Mouse (Mus musculus) ES-E14 (cell line): Measurements from ENCODE around the gene Fpr3. TPM values are rescaled to one million over a fixed set of nuclear protein-coding genes. Genes with fewer than 3 reads are reported as not detected.
"Not testable (repeated sequence)": the region's sequence is repeated elsewhere in the genome, so short reads cannot be mapped to it uniquely, and the experiment has no call there.

Source experiments
- DNase-seq: peaks from one replicate; pipeline ENCODE4 v3.0.0-alpha.2; 2013; ENCODE audit warnings: low read depth, low spot score
- H3K27ac ChIP-seq: 2 replicates; pipeline ENCODE4 v1.5.1; 2012; ENCODE audit warnings: low read depth, mild to moderate bottlenecking, low read length, moderate library complexity, mixed read lengths; ENCODE audit not compliant: poor library complexity, insufficient read depth, severe bottlenecking
- H3K36me3 ChIP-seq: 2 replicates; pipeline ENCODE4 v1.6.1; 2012; ENCODE audit warnings: mild to moderate bottlenecking, low read length, moderate library complexity, mixed read lengths; ENCODE audit not compliant: control insufficient read depth, poor library complexity, insufficient read depth, severe bottlenecking
- H3K4me1 ChIP-seq, 2 experiments: fragments of 150-350 bp in 1 of 2; sonication (generic) in 1 of 2; 2 replicates each; pipeline ENCODE4 v1.6.1; 2012; ENCODE audit warnings: low read length in 2 of 2, mild to moderate bottlenecking in 1 of 2, mixed read lengths in 1 of 2; ENCODE audit not compliant: control insufficient read depth in 2 of 2, insufficient read depth in 2 of 2, poor library complexity in 1 of 2
- H3K4me3 ChIP-seq, 2 experiments: fragments of 150-350 bp in 1 of 2; sonication (generic) in 1 of 2; 2 replicates each; pipeline ENCODE4 v1.5.1; 2012; ENCODE audit warnings: low read length in 2 of 2, low read depth in 1 of 2, mild to moderate bottlenecking in 1 of 2, mixed read lengths in 1 of 2; ENCODE audit not compliant: insufficient read depth in 1 of 2, poor library complexity in 1 of 2, severe bottlenecking in 1 of 2
- H3K9ac ChIP-seq: 2 replicates; pipeline ENCODE4 v1.6.1; 2012; ENCODE audit warnings: low read depth, mild to moderate bottlenecking, low read length, mixed read lengths; ENCODE audit not compliant: poor library complexity, insufficient read depth, severe bottlenecking
- H3K9me3 ChIP-seq: fragments of 150-350 bp; sonication (generic); 2 replicates; pipeline ENCODE4 v1.6.1; 2012; ENCODE audit warnings: low read depth, mild to moderate bottlenecking, low read length; ENCODE audit not compliant: control insufficient read depth, insufficient read depth
- CHD2 ChIP-seq: IDR thresholded peaks from 2 replicates; pipeline ENCODE4 v1.6.1; 2014; ENCODE audit warnings: mild to moderate bottlenecking, low read depth, low read length, inconsistent platforms
- HCFC1 ChIP-seq: IDR thresholded peaks from 2 replicates; pipeline ENCODE4 v1.6.1; 2012; ENCODE audit warnings: low read length, inconsistent platforms, borderline replicate concordance; ENCODE audit not compliant: insufficient read depth
- MAFK ChIP-seq: IDR thresholded peaks from 2 replicates; pipeline ENCODE4 v1.6.1; 2014; ENCODE audit warnings: mild to moderate bottlenecking, low read depth, low read length, inconsistent platforms; ENCODE audit not compliant: insufficient read depth
- ZC3H11A ChIP-seq: IDR thresholded peaks from 2 replicates; pipeline ENCODE4 v1.6.1; 2012; ENCODE audit warnings: low read depth, mild to moderate bottlenecking, inconsistent platforms, low read length, borderline replicate concordance
- ZNF384 ChIP-seq: IDR thresholded peaks from 2 replicates; pipeline ENCODE4 v1.6.1; 2012; ENCODE audit warnings: low read depth, low read length, inconsistent platforms
- in situ Hi-C, 2 experiments: fragments of 600-800 bp; cut with MboI; formaldehyde crosslinking; loops; one replicate each; pipeline ENCODE4 v1.15.1; 2025; ENCODE audit warnings: low sequenced_read_pairs in 2 of 2, inconsistent platforms in 1 of 2; ENCODE audit not compliant: unreplicated experiment in 2 of 2
- total RNA-seq: library from RNA; depleted of rRNA; stranded (reverse); fragments of 300-350 nt; gene quantifications from 2 replicates; pipeline ENCODE4 v1.2.3, GENCODE M21; 2012; rRNA removed

The Fpr3 gene
- total RNA-seq, 1 experiment = not detected

DNA sequence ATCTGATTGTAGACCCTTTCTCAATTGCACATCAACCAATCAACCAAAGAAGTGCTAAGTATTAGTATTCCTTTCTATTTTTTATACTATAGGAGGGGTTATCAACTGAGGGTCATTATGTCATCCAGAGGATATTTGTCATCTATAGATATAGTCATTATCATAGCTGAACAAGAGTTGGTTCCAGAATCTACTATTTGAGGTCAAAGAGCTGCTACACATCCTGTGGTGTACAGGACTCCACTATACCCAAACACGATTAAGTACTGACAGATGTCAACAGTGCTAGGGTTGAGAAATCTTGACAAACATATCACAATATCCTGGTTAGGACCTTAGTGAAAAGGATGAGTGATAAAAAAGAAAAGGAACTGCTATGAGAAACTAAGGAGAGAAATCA, 29.7 kb downstream of the Fpr3 start:
- no peak overlapping the region for H3K9ac ChIP-seq
- H3K9me3 ChIP-seq = no peaks in the 10 kb centered on the region
- no peaks in the 10 kb centered on the region for H3K4me1 ChIP-seq
- in situ Hi-C loops = no loop called here
- no peak overlapping the region for H3K27ac ChIP-seq
- no peak for TF ChIP-seq HCFC1
- H3K4me3 ChIP-seq = no peak overlapping the region
- DNase-seq = no peak
- H3K36me3 ChIP-seq = no peaks in the 10 kb centered on the region

DNA sequence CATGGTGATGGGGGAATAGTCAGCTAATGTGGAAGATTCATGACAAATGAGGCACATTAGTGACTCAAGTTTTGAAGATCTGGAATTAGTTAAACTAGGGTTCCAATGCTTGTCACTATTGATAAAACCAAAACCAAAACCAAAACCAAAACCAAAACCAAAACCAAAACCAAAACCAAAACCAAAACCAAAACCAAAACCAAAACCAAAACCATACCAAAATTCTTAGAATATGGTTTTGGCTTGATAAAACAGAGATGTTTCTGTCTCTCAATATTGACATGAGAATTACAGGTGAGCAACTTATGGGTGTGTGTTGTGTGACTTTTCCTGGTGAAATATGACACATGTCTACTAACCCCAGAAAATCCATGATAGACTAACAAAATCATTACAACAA, 30.1 kb downstream of the Fpr3 start:
- Histone ChIP-seq H3K27ac (no peak overlapping the region), H3K4me1 (no peaks in the 10 kb centered on the region), H3K9me3 (no peaks in the 10 kb centered on the region), H3K4me3 (no peak overlapping the region), H3K36me3 (no peaks in the 10 kb centered on the region), H3K9ac (no peak overlapping the region)
- in situ Hi-C loops = no loop called here
- no peak for DNase-seq
- TF ChIP-seq CHD2 (no peak), ZNF384 (no peak)

DNA sequence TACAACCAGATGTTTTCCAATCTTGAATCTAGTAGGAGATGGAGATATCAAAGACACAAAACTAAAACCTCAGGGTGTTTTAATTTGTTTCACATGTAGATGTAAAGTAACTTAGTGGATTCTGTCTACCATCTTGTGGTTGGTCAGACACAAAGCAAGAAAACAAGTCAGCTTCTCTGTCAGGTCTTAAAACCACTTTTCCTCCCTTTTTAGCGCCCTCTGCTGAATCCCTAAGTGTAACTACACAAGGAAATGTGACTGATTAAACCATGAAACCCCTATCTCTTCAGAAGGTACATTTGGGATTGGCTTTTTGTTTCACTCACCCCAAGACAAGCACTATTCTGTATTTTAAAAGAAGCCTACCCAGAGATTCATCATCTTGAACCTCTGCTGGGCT, 85.8 kb downstream of the Fpr3 start:
- Histone ChIP-seq H3K27ac (no peak overlapping the region), H3K36me3 (no peaks in the 10 kb centered on the region), H3K4me3 (no peak overlapping the region), H3K9me3 (peaks cover 8% of the 10 kb centered on the region; the same call in 1 of the 2 replicates), H3K9ac (no peak overlapping the region), H3K4me1 (no peaks in the 10 kb centered on the region)
- TF ChIP-seq CHD2 = no peak
- no peak for TF ChIP-seq MAFK
- no peak for TF ChIP-seq ZC3H11A
- TF ChIP-seq ZNF384 = no peak
- TF ChIP-seq HCFC1 = no peak
- in situ Hi-C loops = no loop called here
- DNase-seq = no peak

DNA sequence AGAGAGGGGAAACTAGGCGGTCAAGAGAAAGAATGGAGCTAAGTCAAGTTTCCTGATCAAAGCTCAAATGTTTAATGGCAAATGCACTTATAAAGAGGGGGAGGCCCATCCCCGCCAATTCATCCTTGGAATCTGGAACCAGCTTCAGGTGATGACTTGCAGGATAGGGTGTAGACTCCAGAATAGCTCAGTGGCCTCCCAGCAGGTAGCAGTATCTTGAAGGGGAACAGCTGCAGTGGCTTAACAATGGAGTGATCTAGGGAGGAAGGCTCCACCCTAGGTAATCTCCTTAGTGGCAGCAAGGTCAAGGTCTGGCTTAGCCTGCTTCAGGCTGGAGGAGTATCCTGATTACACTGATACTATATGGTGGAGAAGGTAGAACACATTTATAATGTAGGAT, 93.6 kb downstream of the Fpr3 start:
- H3K4me3 ChIP-seq, H3K9ac ChIP-seq, DNase-seq, H3K36me3 ChIP-seq, H3K27ac ChIP-seq, H3K9me3 ChIP-seq, in situ Hi-C loops, H3K4me1 ChIP-seq: not testable (repeated sequence)

DNA sequence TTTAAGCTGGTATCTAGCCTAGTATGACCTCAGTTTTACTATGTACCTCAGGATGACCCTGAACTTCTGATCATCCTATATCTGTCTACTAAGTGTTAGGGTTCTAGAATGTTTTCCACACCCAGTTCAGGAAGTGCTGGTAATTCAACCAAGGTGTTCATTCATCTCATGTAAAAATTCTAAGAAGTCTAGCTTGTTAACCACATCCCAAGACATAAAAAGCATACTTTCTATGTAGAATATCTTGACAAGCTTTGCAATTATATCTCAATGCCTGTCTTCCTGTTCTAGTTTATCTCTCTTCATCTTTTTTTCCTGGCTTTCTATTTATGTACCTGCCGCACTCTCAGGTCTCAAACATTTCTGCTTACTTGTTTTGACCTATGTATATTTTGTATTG, 117.1 kb downstream of the Fpr3 start:
- Histone ChIP-seq H3K36me3 (no peaks in the 10 kb centered on the region), H3K9ac (no peak overlapping the region), H3K4me1 (no peaks in the 10 kb centered on the region), H3K9me3 (no peaks in the 10 kb centered on the region), H3K27ac (no peak overlapping the region), H3K4me3 (no peak overlapping the region)
- DNase-seq = no peak
- in situ Hi-C loops = no loop called here
- no peak for TF ChIP-seq HCFC1
- TF ChIP-seq CHD2 = no peak
- no peak for TF ChIP-seq MAFK
- no peak for TF ChIP-seq ZC3H11A
- TF ChIP-seq ZNF384 = no peak

Other genes starting within 250 kb of the Fpr3 start
- 0.16 and 0.27 TPM in 2 replicates for gene Vmn2r90, start 184.1 kb upstream of the Fpr3 start, total RNA-seq
- gene Spaca6, start 60.7 kb upstream of the Fpr3 start, total RNA-seq = 12.7 and 16.6 TPM in 2 replicates
- gene Has1, start 32.6 kb upstream of the Fpr3 start, total RNA-seq = 0.22 and 0.37 TPM in 2 replicates
- gene Fpr1, start 3.9 kb upstream of the Fpr3 start, total RNA-seq = not detected in 2 replicates
- not detected in 2 replicates for gene Fpr2, start within 50 bp of the Fpr3 start, total RNA-seq
- not detected in 2 replicates for gene Fpr-rs4, start 133.9 kb downstream of the Fpr3 start, total RNA-seq
- not detected in 2 replicates for gene Vmn2r124, start 161.6 kb downstream of the Fpr3 start, total RNA-seq
- not detected in 2 replicates for gene Vmn2r91, start 197.2 kb downstream of the Fpr3 start, total RNA-seq